Mouse (Mus musculus): ENCODE data around the gene Olfr221.

DNA sequence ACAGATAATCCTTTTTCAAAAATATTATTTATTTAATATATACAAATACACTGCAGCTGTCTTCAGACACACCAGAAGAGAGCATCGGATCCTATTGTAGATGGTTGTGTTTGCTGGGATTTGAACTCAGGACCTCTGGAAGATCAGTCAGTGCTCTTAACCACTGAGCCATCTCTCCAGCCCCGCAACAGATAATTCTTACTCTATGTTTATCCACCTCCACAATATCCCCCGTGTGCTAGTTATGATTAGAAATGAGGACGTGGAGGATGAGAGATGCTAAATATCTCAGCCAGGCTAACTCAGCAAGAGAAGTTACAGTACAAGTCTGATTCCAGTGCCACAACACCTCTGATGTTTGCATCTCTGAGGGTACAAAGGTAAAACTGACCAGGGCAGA is 47.8 kb downstream of the Olfr221 start:
- no peak for TF ChIP-seq FOSL1 (IDR thresholded peaks at IDR 0.05; ENCODE audit: insufficient read depth, low read length, poor library complexity, severe bottlenecking)
- no peak for TF ChIP-seq CTCF (IDR thresholded peaks at IDR 0.05; ENCODE audit: control insufficient read depth, insufficient read depth, insufficient read length)
- no peak for TF ChIP-seq MAX (IDR thresholded peaks at IDR 0.05)
